Mouse (Mus musculus): ENCODE results near the gene Pttg1ip.

Gene Pttg1ip

GRCm38 (mm10) chr10:77581408-77582284 is at the start of gene Pttg1ip:
Gene Pttg1ip (plus strand): TSS chr10:77581720.
- in situ Hi-C loops (cut with MboI), result loop anchor here (5.0 kb wide), 1 partner anchor 64 kb away; the partner anchor contains the start of gene Fam207a

GRCm38 (mm10) chr10:77532020-77532413 is 49.5 kb upstream of the Pttg1ip start:
- in situ Hi-C loops (cut with MboI), result no loop called here

- in situ Hi-C loops (cut with MboI), result no loop called here
These were observed 44.8 kb upstream of the Pttg1ip start for GRCm38 (mm10) chr10:77536727-77537126.

- in situ Hi-C loops (cut with MboI), result no loop called here
These were observed 44.0 kb upstream of the Pttg1ip start for GRCm38 (mm10) chr10:77537215-77538209.

GRCm38 (mm10) chr10:77539320-77539945 is 42.1 kb upstream of the Pttg1ip start:
- in situ Hi-C loops (cut with MboI), result no loop called here

- in situ Hi-C loops (cut with MboI), result no loop called here
These were observed 40.9 kb upstream of the Pttg1ip start for GRCm38 (mm10) chr10:77540576-77541102.

DNA sequence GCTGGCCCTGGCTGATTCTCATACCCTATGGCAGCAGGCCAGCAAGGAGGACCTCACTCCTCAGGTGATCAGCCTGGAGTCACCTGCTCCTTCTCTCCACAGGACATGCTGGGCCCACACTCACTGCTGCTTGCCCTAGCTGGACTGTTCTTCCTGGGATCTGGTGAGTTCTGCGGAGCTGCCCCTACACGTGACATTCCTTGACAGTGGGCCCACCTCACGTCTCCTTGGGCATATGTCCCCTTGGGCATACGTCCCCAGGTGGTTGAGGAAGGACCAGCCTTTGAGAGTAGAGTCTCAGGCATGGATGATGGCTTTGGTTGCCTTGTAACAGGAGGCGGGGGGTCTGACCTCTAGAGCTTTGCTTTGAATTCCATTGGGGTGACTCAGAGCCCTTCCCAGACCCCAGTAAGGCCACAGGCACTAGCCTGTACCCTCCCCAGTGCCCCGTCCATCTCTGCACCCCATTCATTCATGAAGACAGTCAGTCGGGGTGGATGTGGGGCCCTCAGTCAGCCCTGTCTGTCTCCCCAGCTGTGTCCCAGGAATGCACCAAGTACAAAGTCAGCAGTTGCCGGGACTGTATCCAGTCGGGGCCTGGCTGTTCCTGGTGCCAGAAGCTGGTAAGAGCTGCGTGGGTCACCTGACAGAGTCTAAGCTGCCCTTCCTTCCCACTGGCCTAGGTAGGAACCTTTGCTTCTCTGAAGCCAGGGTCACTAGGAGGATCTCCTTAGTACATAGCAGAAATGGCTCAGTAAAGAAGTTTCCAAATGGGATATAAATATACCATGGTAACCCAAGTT is 39.5 kb upstream of the Pttg1ip start:
- in situ Hi-C loops (cut with MboI), result no loop called here

- in situ Hi-C loops (cut with MboI), result no loop called here
These were observed 38.3 kb upstream of the Pttg1ip start for GRCm38 (mm10) chr10:77543226-77543625.

GRCm38 (mm10) chr10:77544916-77545315 is 36.6 kb upstream of the Pttg1ip start:
- in situ Hi-C loops (cut with MboI), result no loop called here

- in situ Hi-C loops (cut with MboI), result no loop called here
These were observed 32.9 kb upstream of the Pttg1ip start for GRCm38 (mm10) chr10:77548576-77548975.

DNA sequence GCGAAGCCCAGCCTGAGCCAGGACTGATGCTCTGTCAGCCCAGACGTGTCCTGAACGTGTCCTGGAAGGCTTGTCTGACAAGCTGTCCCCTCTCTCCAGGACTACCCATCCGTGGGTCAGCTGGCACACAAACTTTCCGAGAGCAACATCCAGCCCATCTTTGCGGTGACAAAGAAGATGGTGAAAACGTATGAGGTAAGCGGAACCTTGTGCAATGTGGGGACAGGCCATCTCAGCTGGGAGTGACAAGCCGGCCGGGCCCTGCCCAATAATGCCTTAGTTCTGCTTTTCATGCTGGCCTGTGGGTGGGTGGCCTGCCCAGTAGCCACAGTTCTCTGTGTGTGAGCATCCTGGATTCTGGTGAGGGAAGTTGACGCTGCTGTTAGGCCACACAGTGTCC is 30.6 kb upstream of the Pttg1ip start:
- in situ Hi-C loops (cut with MboI), result no loop called here

- in situ Hi-C loops (cut with MboI), result no loop called here
These were observed 29.4 kb upstream of the Pttg1ip start for GRCm38 (mm10) chr10:77552162-77552561.

DNA sequence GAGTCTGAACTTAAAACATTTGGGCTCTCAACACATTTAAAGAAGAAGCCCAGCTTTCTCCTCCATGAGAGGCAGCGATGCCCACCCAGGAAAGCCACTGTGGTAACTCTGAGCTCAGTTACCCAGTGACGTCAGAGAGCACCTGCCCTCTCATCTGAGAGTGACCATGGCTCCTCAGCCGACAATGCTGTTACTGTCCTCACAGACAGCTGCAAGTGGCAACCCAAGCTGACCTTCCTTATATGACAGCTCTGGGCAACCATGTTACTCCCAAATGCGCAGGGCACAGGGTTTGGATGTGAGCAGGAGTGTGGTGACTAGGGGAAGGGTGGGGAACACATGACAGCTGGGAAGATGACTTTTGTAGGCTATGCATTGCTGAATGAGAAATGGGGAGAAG is 28.2 kb upstream of the Pttg1ip start:
- in situ Hi-C loops (cut with MboI), result no loop called here

- in situ Hi-C loops (cut with MboI), result no loop called here
These were observed 26.6 kb upstream of the Pttg1ip start for GRCm38 (mm10) chr10:77554918-77555317.

- in situ Hi-C loops (cut with MboI), result no loop called here
These were observed 24.9 kb upstream of the Pttg1ip start for GRCm38 (mm10) chr10:77556631-77557030.

GRCm38 (mm10) chr10:77557641-77558040 is 23.9 kb upstream of the Pttg1ip start:
- in situ Hi-C loops (cut with MboI), result no loop called here

GRCm38 (mm10) chr10:77560090-77560489 is 21.4 kb upstream of the Pttg1ip start:
- in situ Hi-C loops (cut with MboI), result no loop called here

DNA sequence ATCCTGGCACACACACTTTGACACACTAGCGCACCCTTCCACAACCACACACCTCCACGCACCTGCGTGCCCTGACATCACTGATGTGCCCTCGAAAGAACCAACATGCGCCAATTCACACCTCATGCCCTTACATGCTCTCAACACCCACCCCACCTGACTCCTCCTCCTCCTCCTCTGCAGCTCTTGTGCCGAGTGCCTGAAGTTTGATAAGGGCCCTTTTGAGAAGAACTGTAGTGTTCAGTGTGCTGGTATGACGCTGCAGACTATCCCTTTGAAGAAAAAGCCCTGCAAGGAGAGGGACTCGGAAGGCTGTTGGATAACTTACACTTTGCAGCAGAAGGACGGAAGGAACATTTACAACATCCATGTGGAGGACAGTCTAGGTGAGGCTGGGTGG is 20.7 kb upstream of the Pttg1ip start:
- in situ Hi-C loops (cut with MboI), result no loop called here

- in situ Hi-C loops (cut with MboI), result no loop called here
These were observed 20.0 kb upstream of the Pttg1ip start for GRCm38 (mm10) chr10:77561508-77561907.

DNA sequence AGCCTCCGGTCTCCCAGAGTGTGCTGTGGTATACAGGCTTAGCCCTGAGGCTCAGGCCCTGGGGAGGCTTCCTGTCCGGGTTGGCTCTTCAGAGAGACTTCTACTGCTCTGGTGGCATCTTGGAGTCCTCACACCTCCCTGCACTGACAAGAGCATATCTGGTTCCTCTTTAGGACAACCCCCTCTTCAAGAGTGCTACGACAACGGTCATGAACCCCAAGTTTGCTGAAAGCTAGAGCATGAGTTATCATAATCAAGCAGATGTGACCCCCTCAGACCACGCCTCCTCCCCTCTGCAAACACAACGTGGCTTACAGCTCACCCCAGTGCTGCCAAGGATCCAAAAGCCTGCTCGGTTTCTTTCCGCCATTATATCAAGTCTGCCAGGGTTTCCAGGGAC is 16.5 kb upstream of the Pttg1ip start:
- in situ Hi-C loops (cut with MboI), result no loop called here

- in situ Hi-C loops (cut with MboI), result no loop called here
These were observed 14.9 kb upstream of the Pttg1ip start for GRCm38 (mm10) chr10:77566651-77567050.

All from mature B cell (primary cell).